In genomic region chr8:94978131-94978530, GRCm38 (mm10) we compare ENCODE assay signal across 8 mouse cellular contexts. TPM values are rescaled to one million over a fixed set of nuclear protein-coding genes. Genes with fewer than 3 reads are reported as not detected.
DNase-seq lines count a peak whose midpoint lies in the region; ATAC-seq and TF ChIP-seq lines count a peak whose summit lies in the region.

No protein-coding gene starts in this region.

- no peaks in the 10 kb centered on the region for H3K36me3 ChIP-seq in kidney, postnatal 0 days (ENCODE audit: insufficient read depth, low read length)
- no peaks in the 10 kb centered on the region for H3K36me3 ChIP-seq in embryonic facial prominence, embryonic 13.5 days
- H3K36me3 ChIP-seq in intestine, embryonic 16.5 days (ENCODE audit: control insufficient read depth, insufficient read depth, low read length) = no peaks in the 10 kb centered on the region
- no peaks in the 10 kb centered on the region for H3K36me3 ChIP-seq in neural tube, embryonic 13.5 days

- peak overlapping the region; percentile 45 for H3K4me3 ChIP-seq in kidney, postnatal 0 days (replicated peaks; ENCODE audit: low read depth, low read length)
- peak overlapping the region; percentile 36 for H3K4me3 ChIP-seq in embryonic facial prominence, embryonic 13.5 days
- H3K4me3 ChIP-seq in intestine, embryonic 16.5 days (ENCODE audit: low read length) = peak overlapping the region; percentile 50
- no peak overlapping the region for H3K4me3 ChIP-seq in neural tube, embryonic 13.5 days

- 49% methylated on average over 9 of the region's 9 CpGs for WGBS in kidney, postnatal 0 days
- WGBS in embryonic facial prominence, embryonic 13.5 days = 46% methylated on average over 9 of the region's 9 CpGs
- 34% methylated on average over 9 of the region's 9 CpGs for WGBS in intestine, embryonic 16.5 days
- 15% methylated on average over 9 of the region's 9 CpGs for WGBS in neural tube, embryonic 13.5 days

- no peak for TF ChIP-seq CTCF in kidney, postnatal 0 days (IDR thresholded peaks at IDR 0.05; ENCODE audit: low read depth)

- H3K4me2 ChIP-seq in kidney, postnatal 0 days (ENCODE audit: low read length) = peak overlapping the region; percentile 49
- peak overlapping the region; percentile 53 for H3K4me2 ChIP-seq in embryonic facial prominence, embryonic 13.5 days
- H3K4me2 ChIP-seq in intestine, embryonic 16.5 days (ENCODE audit: low read depth, low read length) = peak overlapping the region; percentile 60
- peak overlapping the region; percentile 40; the same call in 1 of the 2 replicates for H3K4me2 ChIP-seq in neural tube, embryonic 13.5 days

- DNase-seq in kidney, postnatal 0 days (ENCODE audit: low spot score) = no peak
- no peak for DNase-seq in kidney, adult 9 months
- DNase-seq in gastrocnemius, postnatal 36 days = no peak
- DNase-seq in cerebellum, adult 9-10 months = no peak

- H3K27ac ChIP-seq in kidney, postnatal 0 days = peak overlapping the region; percentile 97
- peak overlapping the region; percentile 88 for H3K27ac ChIP-seq in embryonic facial prominence, embryonic 13.5 days
- 0 out of 2 replicates have a peak overlapping the region, but pooled peaks have one; percentile 95 for H3K27ac ChIP-seq in intestine, embryonic 16.5 days (ENCODE audit: low read length)
- H3K27ac ChIP-seq in neural tube, embryonic 13.5 days (replicated peaks) = peak overlapping the region; percentile 78

- ATAC-seq in kidney, postnatal 0 days (replicated peaks; ENCODE audit: low FRiP score, low read depth) = no peak
- no peak for ATAC-seq in embryonic facial prominence, embryonic 13.5 days (ENCODE audit: insufficient number of reproducible peaks, insufficient read depth, low FRiP score, low TSS enrichment, low read depth)
- ATAC-seq in intestine, embryonic 16.5 days = no peak
- peak; percentile 78 for ATAC-seq in neural tube, embryonic 13.5 days (ENCODE audit: low read depth)
- ATAC-seq in CD4-positive, CD25-positive, alpha-beta regulatory T cell, adult 4 months = no peak

- peaks cover 10% of the 10 kb centered on the region; the same call in 1 of the 2 replicates for H3K4me1 ChIP-seq in kidney, postnatal 0 days (replicated peaks; ENCODE audit: insufficient read depth, low read length)
- H3K4me1 ChIP-seq in embryonic facial prominence, embryonic 13.5 days = peaks cover 23% of the 10 kb centered on the region
- H3K4me1 ChIP-seq in intestine, embryonic 16.5 days (ENCODE audit: control insufficient read depth, insufficient read depth, low read length) = peaks cover 31% of the 10 kb centered on the region
- peaks cover 58% of the 10 kb centered on the region for H3K4me1 ChIP-seq in neural tube, embryonic 13.5 days (replicated peaks)

- intact Hi-C loops in gastrocnemius, postnatal 36 days (cut with DNase I) = no loop called here

- no peaks in the 10 kb centered on the region for H3K9me3 ChIP-seq in kidney, postnatal 0 days (replicated peaks; ENCODE audit: low read length)
- no peaks in the 10 kb centered on the region for H3K9me3 ChIP-seq in embryonic facial prominence, embryonic 13.5 days
- H3K9me3 ChIP-seq in intestine, embryonic 16.5 days (ENCODE audit: control insufficient read depth, low read length) = no peaks in the 10 kb centered on the region
- H3K9me3 ChIP-seq in neural tube, embryonic 13.5 days = no peaks in the 10 kb centered on the region

- peak overlapping the region; percentile 68 for H3K9ac ChIP-seq in kidney, postnatal 0 days (ENCODE audit: low read depth, low read length)
- H3K9ac ChIP-seq in embryonic facial prominence, embryonic 13.5 days = no peak overlapping the region; the same call in 1 of the 2 replicates
- peak overlapping the region; percentile 74 for H3K9ac ChIP-seq in intestine, embryonic 16.5 days (ENCODE audit: low read depth, low read length)
- no peak overlapping the region for H3K9ac ChIP-seq in neural tube, embryonic 13.5 days

- no peaks in the 10 kb centered on the region for H3K27me3 ChIP-seq in kidney, postnatal 0 days (ENCODE audit: insufficient read depth, low read length)
- peaks cover 13% of the 10 kb centered on the region for H3K27me3 ChIP-seq in embryonic facial prominence, embryonic 13.5 days
- H3K27me3 ChIP-seq in intestine, embryonic 16.5 days (replicated peaks; ENCODE audit: control insufficient read depth, insufficient read depth, low read length) = no peaks in the 10 kb centered on the region
- H3K27me3 ChIP-seq in neural tube, embryonic 13.5 days = no peaks in the 10 kb centered on the region; the same call in 1 of the 2 replicates

RNA-seq across cellular contexts. Expression of gene Adgrg1, which starts 3.6 kb away (rescaled TPM):
- 109 and 125 TPM in 2 replicates for polyA plus RNA-seq in kidney, postnatal 0 days (2015; fragmentation: Nextera tagmentation; extraction: Ambion mirVana)
- polyA plus RNA-seq in embryonic facial prominence, embryonic 13.5 days (2015; fragmentation: Nextera tagmentation; extraction: Ambion mirVana) = 18.4 and 19.8 TPM in 2 replicates
- 24.4 and 26.8 TPM in 2 replicates for polyA plus RNA-seq in intestine, embryonic 16.5 days (2015; fragmentation: Nextera tagmentation; extraction: Ambion mirVana)
- 160 and 168 TPM in 2 replicates for polyA plus RNA-seq in neural tube, embryonic 13.5 days (2015; fragmentation: Nextera tagmentation; extraction: Ambion mirVana)
- total RNA-seq in gastrocnemius, postnatal 36 days (2021) = 10 to 100 TPM; 20.9 to 25.5 TPM
- 1 to 10 TPM; 4.6 to 8.4 TPM for polyA plus RNA-seq in CD4-positive, CD25-positive, alpha-beta regulatory T cell, adult 4 months (2017; shearing (Covaris generic))

RNA-seq across cellular contexts. Expression of gene Adgrg3, which starts 39.4 kb away (rescaled TPM):
- 3.7 and 4.4 TPM in 2 replicates for polyA plus RNA-seq in kidney, postnatal 0 days (2015; fragmentation: Nextera tagmentation; extraction: Ambion mirVana)
- polyA plus RNA-seq in embryonic facial prominence, embryonic 13.5 days (2015; fragmentation: Nextera tagmentation; extraction: Ambion mirVana) = 2.1 and 2.8 TPM in 2 replicates
- polyA plus RNA-seq in intestine, embryonic 16.5 days (2015; fragmentation: Nextera tagmentation; extraction: Ambion mirVana) = 3.0 and 3.6 TPM in 2 replicates
- polyA plus RNA-seq in neural tube, embryonic 13.5 days (2015; fragmentation: Nextera tagmentation; extraction: Ambion mirVana) = 1.4 and 1.5 TPM in 2 replicates
- under 1 TPM; 0.20 to 0.52 TPM for total RNA-seq in gastrocnemius, postnatal 36 days (2021)
- polyA plus RNA-seq in CD4-positive, CD25-positive, alpha-beta regulatory T cell, adult 4 months (2017; shearing (Covaris generic)) = under 1 TPM in 1 of 2 experiments, not detected in 1; 0.51 TPM

RNA-seq across cellular contexts. Expression of gene Adgrg5, which starts 54.6 kb away (rescaled TPM):
- polyA plus RNA-seq in kidney, postnatal 0 days (2015; fragmentation: Nextera tagmentation; extraction: Ambion mirVana) = not detected in 2 replicates
- 0.07 and 0.12 TPM in 2 replicates for polyA plus RNA-seq in embryonic facial prominence, embryonic 13.5 days (2015; fragmentation: Nextera tagmentation; extraction: Ambion mirVana)
- polyA plus RNA-seq in intestine, embryonic 16.5 days (2015; fragmentation: Nextera tagmentation; extraction: Ambion mirVana) = 1.6 and 2.8 TPM in 2 replicates
- 0.07 and 0.48 TPM in 2 replicates for polyA plus RNA-seq in neural tube, embryonic 13.5 days (2015; fragmentation: Nextera tagmentation; extraction: Ambion mirVana)
- total RNA-seq in gastrocnemius, postnatal 36 days (2021) = not detected
- polyA plus RNA-seq in CD4-positive, CD25-positive, alpha-beta regulatory T cell, adult 4 months (2017; shearing (Covaris generic)) = 1 to 10 TPM in 1 of 2 experiments, under 1 TPM in 1; 0.97 to 1.4 TPM

Comparison
In these comparisons a context has a peak if more than half of its experiments do, and no peak if none do; other contexts are left out.
1. H3K9ac ChIP-seq: peak in kidney, postnatal 0 days (single experiment) and intestine, embryonic 16.5 days (single experiment); none in embryonic facial prominence, embryonic 13.5 days (single experiment) and neural tube, embryonic 13.5 days (single experiment).
2. Peak in every context shown above with its lines, with median percentiles within 50 percentile points of each other: H3K27ac ChIP-seq and H3K4me2 ChIP-seq.